Mouse (Mus musculus) liver, adult 2 months (tissue): ENCODE results near the gene Tnfsf9.

Experiments
- CTCF ChIP-seq: fragments of 200-500 bp; IDR thresholded peaks from 2 replicates; pipeline ENCODE4 v1.5.1; 2011; ENCODE audit warnings: low read depth, low read length, control low read depth
- POLR2A ChIP-seq: fragments of 200-500 bp; IDR thresholded peaks from 2 replicates; pipeline ENCODE4 v1.6.1; 2011; ENCODE audit warnings: low read length, control low read depth; ENCODE audit not compliant: insufficient read depth; ENCODE audit errors: extremely low read depth

GRCm38 (mm10) chr17:57148994-57149803, 44.1 kb downstream of the Tnfsf9 start, which contains the start of gene Cd70:
- TF ChIP-seq CTCF (no peak), POLR2A (no peak)
